Mouse (Mus musculus) ovary, adult 2 months (tissue): ENCODE data around the gene Serpina1f. TPM values are rescaled to one million over a fixed set of nuclear protein-coding genes. Genes with fewer than 3 reads are reported as not detected.

ENCODE experiments used
- polyA plus RNA-seq: library from polyadenylated mRNA; depleted of rRNA; stranded (reverse); fragments of >200 nt; gene quantifications from 2 replicates; pipeline ENCODE4 v1.2.3, GENCODE M21; 2012; rRNA removed

The Serpina1f gene
- polyA plus RNA-seq: 0.08 and 0.15 TPM in 2 replicates

GRCm38 (mm10) chr12:103695429-103695828 is at the start of gene Serpina1f:
Gene Serpina1f, minus strand, starts transcription at chr12:103695529.

GRCm38 (mm10) chr12:103676039-103676438 is 19.3 kb downstream of the Serpina1f start, which contains the start of gene Serpina16:
Gene Serpina16, minus strand, starts transcription at chr12:103676139.

GRCm38 (mm10) chr12:103656848-103657626 is 38.3 kb downstream of the Serpina1f start, which contains the start of gene Serpina6:
Gene Serpina6, minus strand, starts transcription at chr12:103657212.

Other genes starting within 250 kb of the Serpina1f start
- 0.43 TPM in 1 of 2 replicates, not detected in the other for gene Ifi27l2b, start 238.3 kb downstream of the Serpina1f start, polyA plus RNA-seq
- 0.92 and 1.1 TPM in 2 replicates for gene Ppp4r4, start 163.2 kb downstream of the Serpina1f start, polyA plus RNA-seq
- 0.05 TPM in 1 of 2 replicates, not detected in the other for gene Serpina10, start 64.1 kb downstream of the Serpina1f start, polyA plus RNA-seq
- gene Serpina6, start 38.3 kb downstream of the Serpina1f start, polyA plus RNA-seq: 0.29 TPM in 1 of 2 replicates, not detected in the other
- gene Serpina16, start 19.4 kb downstream of the Serpina1f start, polyA plus RNA-seq: not detected in 2 replicates
- 0.96 and 2.1 TPM in 2 replicates for gene Serpina1d, start 78.1 kb upstream of the Serpina1f start, polyA plus RNA-seq
- gene Serpina1b, start 134.8 kb upstream of the Serpina1f start, polyA plus RNA-seq: 1.9 and 8.0 TPM in 2 replicates
- 3.1 and 10.7 TPM in 2 replicates for gene Serpina1a, start 168.0 kb upstream of the Serpina1f start, polyA plus RNA-seq
- 0.98 and 4.0 TPM in 2 replicates for gene Serpina1c, start 209.4 kb upstream of the Serpina1f start, polyA plus RNA-seq